Mouse (Mus musculus) midbrain, postnatal 0 days (tissue): Measurements from ENCODE around the gene Snap25. TPM values are rescaled to one million over a fixed set of nuclear protein-coding genes. Genes with fewer than 3 reads are reported as not detected.

ENCODE experiments used
- ATAC-seq: fragments of 200-750 bp; cut with Nextera tagmentation; 2 replicates; pipeline ENCODE4 v1.8.0; 2017; ENCODE audit warnings: moderate number of reproducible peaks, mild to moderate bottlenecking, moderate TSS enrichment, moderate library complexity; ENCODE audit not compliant: low FRiP score
- DNase-seq: peaks from one replicate; pipeline ENCODE4 v3.0.0-alpha.2; 2015; ENCODE audit warnings: low spot score
- H3K27ac ChIP-seq: fragments of 300-500 bp; sonication (generic); 2 replicates; pipeline ENCODE4 v1.5.1; 2014; ENCODE audit warnings: low read depth, mild to moderate bottlenecking, low read length, mixed read lengths
- H3K27me3 ChIP-seq: fragments of 300-500 bp; sonication (generic); 2 replicates; pipeline ENCODE4 v1.6.1; 2014; ENCODE audit warnings: low read length, control low read depth, mixed read lengths; ENCODE audit not compliant: insufficient read depth
- H3K36me3 ChIP-seq: fragments of 300-500 bp; sonication (generic); 2 replicates; pipeline ENCODE4 v1.6.1; 2014; ENCODE audit warnings: low read length, control low read depth, mixed read lengths; ENCODE audit not compliant: insufficient read depth
- H3K4me1 ChIP-seq: fragments of 300-500 bp; sonication (generic); 2 replicates; pipeline ENCODE4 v1.6.1; 2014; ENCODE audit warnings: mild to moderate bottlenecking, control low read depth, antibody characterized with exemption, low read length, mixed read lengths; ENCODE audit not compliant: insufficient read depth
- H3K4me2 ChIP-seq: fragments of 300-500 bp; sonication (generic); 2 replicates; pipeline ENCODE4 v1.6.1; 2014; ENCODE audit warnings: low read depth, mild to moderate bottlenecking, low read length, mixed read lengths; ENCODE audit not compliant: poor library complexity, severe bottlenecking
- H3K4me3 ChIP-seq: fragments of 300-500 bp; sonication (generic); 2 replicates; pipeline ENCODE4 v1.5.1; 2014; ENCODE audit warnings: low read depth, mild to moderate bottlenecking, low read length, moderate library complexity
- H3K9ac ChIP-seq: fragments of 300-500 bp; sonication (generic); replicated peaks from 2 replicates; pipeline ENCODE4 v1.6.1; 2014; ENCODE audit warnings: mild to moderate bottlenecking, low read length, moderate library complexity, mixed read lengths; ENCODE audit not compliant: poor library complexity, severe bottlenecking
- H3K9me3 ChIP-seq: fragments of 300-500 bp; sonication (generic); 2 replicates; pipeline ENCODE4 v1.6.1; 2016; ENCODE audit warnings: low read length, control low read depth
- CTCF ChIP-seq: IDR thresholded peaks from 2 replicates; pipeline ENCODE4 v1.5.1; 2016; ENCODE audit warnings: antibody characterized with exemption, mild to moderate bottlenecking
- WGBS: fragments of 180-500 bp; shearing (Covaris S2); extraction: QIAGEN DNeasy Blood & Tissue Kit; methylation state at CpG from one replicate; pipeline ENCODE4 v1.1.7; 2014; 5-methylcytosine and 5-hydroxymethylcytosine counted together
- polyA plus RNA-seq: library from polyadenylated mRNA; unstranded; fragments of >200 nt; fragmentation: Nextera tagmentation; extraction: Ambion mirVana; gene quantifications from 2 replicates; pipeline ENCODE4 v1.2.1, GENCODE M21; 2015
- total RNA-seq: library from RNA; depleted of rRNA; stranded (reverse); fragments of >200 nt; gene quantifications from 2 replicates; pipeline ENCODE4 v1.2.3, GENCODE M21; 2014

Gene Snap25
- total and polyA plus RNA-seq, 2 experiments from 2014 or later: 253 to 327 TPM

DNA sequence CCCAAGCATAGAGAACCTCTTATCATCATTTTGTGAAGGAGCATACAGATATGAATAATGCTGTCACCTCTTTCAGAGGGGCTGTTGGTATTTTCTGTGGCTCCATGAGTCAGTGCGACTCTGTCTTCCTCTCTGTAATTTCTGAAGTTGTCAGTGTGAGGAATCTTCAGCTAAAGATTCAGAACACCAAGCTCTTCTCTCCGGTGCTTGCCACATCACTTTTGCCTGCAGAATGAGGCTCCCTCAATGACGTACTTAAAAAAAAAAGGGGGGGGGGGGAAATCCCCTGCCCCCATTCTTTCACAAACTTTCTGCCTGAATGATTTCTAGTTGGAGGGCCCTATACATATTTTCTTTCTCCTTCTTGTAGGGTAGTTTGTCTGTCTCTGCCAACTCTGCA is 2.1 kb upstream of the Snap25 start:
- H3K27me3 ChIP-seq: no peaks in the 10 kb centered on the region
- no peaks in the 10 kb centered on the region for H3K36me3 ChIP-seq
- H3K4me2 ChIP-seq: peak overlapping the region; percentile 62; the same call in 1 of the 2 replicates
- no peaks in the 10 kb centered on the region for H3K9me3 ChIP-seq
- 30% methylated on average over 3 of the region's 3 CpGs for WGBS
- H3K4me3 ChIP-seq: no peak overlapping the region
- H3K9ac ChIP-seq: no peak overlapping the region
- no peaks in the 10 kb centered on the region for H3K4me1 ChIP-seq
- no peak for TF ChIP-seq CTCF
- ATAC-seq: no peak
- H3K27ac ChIP-seq: no peak overlapping the region
- no peak for DNase-seq

DNA sequence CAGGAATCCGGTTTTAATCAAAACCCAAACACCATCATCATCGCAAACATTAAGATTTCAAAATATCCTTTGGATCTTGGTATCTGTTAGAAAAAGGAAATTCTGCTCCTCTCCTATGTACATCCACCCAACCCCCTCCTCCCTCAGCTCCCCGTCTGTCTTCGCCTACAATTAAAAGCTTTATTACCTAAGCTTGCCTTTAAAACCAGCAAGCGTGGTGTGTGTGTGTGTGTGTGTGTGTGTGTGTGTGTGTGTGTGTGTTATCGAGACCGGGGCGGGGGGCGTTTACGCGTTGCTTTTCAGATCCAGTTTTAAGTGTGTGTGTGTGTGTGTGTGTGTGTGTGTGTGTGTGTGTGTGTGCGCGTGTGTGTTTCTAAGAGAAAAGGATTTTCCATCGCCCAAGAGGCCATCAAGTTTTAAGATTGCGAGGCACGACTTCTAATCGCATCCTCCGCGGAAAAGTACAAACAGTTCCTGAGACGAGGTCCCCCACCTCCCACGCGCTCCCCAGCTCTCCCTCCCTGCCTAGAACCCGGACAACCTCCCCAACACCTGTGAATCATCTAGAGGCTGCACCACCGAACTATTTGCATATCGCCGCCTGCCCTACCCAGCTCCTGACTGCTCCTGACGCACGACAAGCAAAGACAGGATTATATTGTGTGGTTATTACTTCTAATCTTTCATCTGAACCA is 1.4 kb upstream of the Snap25 start:
- Histone ChIP-seq H3K27ac (peak overlapping the region; percentile 79), H3K4me1 (no peaks in the 10 kb centered on the region), H3K9me3 (no peaks in the 10 kb centered on the region), H3K9ac (peak overlapping the region; percentile 46), H3K27me3 (no peaks in the 10 kb centered on the region), H3K36me3 (no peaks in the 10 kb centered on the region), H3K4me2 (peak overlapping the region; percentile 62), H3K4me3 (peak overlapping the region; percentile 79)
- peak; percentile 17 for ATAC-seq
- peak; percentile 33 for DNase-seq
- 5% methylated on average over 21 of the region's 28 CpGs for WGBS
- TF ChIP-seq CTCF: no peak

DNA sequence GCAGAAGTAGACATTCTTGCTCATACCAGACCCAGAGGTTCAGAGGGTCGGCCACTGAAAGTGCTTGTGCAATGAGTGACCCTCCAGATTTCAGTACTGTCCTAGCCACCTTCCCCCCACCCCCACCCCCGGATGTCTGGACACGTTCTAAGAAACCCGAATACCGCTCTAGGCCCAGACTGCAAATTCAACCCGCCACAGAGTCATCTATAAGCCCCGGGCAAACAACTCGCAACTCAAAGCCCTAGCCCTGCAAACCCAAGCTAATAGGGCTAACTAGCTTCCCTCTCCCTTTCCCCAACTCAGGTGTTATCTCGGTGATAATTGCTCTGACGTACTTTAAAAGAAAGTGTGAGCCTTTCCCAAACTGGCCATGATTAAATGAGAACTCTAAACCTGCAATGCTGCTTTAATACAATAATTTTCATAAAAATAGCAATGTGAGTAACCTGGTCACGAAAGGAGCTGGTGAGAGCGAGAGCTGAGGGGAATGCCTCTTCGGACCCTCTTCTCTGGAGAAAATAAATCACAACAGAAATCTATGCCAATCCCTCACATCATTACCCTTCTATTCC is 725 bp upstream of the Snap25 start:
- H3K27me3 ChIP-seq: no peaks in the 10 kb centered on the region
- peak; percentile 15 for DNase-seq
- H3K4me3 ChIP-seq: peak overlapping the region; percentile 79
- 2% methylated on average over 13 of the region's 13 CpGs for WGBS
- H3K4me2 ChIP-seq: peak overlapping the region; percentile 62
- peak overlapping the region; percentile 46 for H3K9ac ChIP-seq
- no peak for TF ChIP-seq CTCF
- peak; percentile 19 for ATAC-seq
- no peaks in the 10 kb centered on the region for H3K9me3 ChIP-seq
- H3K27ac ChIP-seq: peak overlapping the region; percentile 79
- no peaks in the 10 kb centered on the region for H3K4me1 ChIP-seq
- no peaks in the 10 kb centered on the region for H3K36me3 ChIP-seq

DNA sequence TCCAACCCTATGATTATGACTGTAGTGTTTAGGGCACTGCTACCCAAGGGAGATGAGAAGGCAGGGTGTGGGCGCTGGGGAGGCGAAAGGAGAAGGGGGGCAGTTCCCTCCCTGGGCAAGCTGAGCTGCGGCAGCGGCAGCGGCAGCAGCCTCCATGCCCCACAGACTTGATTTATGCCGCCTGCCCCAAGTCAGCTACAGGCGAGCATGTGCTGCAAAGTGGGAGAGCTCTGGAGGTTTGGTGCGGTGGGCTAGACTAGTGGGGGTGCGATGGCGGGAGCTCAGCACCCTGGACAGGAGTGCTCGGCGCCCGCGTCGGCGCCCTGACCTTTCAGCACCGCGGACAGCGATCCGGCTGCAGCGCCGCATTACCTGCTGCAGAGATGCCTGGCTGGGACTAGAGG is 757 bp downstream of the Snap25 start:
- H3K27me3 ChIP-seq: no peaks in the 10 kb centered on the region
- H3K4me1 ChIP-seq: no peaks in the 10 kb centered on the region
- DNase-seq (peak; percentile 69), ATAC-seq (peak; percentile 61)
- H3K36me3 ChIP-seq: no peaks in the 10 kb centered on the region
- H3K4me3 ChIP-seq: peak overlapping the region; percentile 79
- peak overlapping the region; percentile 78 for H3K9ac ChIP-seq
- peak overlapping the region; percentile 79 for H3K27ac ChIP-seq
- under 1% methylated on average over 22 of the region's 22 CpGs for WGBS
- TF ChIP-seq CTCF: no peak
- H3K9me3 ChIP-seq: no peaks in the 10 kb centered on the region
- H3K4me2 ChIP-seq: peak overlapping the region; percentile 62

DNA sequence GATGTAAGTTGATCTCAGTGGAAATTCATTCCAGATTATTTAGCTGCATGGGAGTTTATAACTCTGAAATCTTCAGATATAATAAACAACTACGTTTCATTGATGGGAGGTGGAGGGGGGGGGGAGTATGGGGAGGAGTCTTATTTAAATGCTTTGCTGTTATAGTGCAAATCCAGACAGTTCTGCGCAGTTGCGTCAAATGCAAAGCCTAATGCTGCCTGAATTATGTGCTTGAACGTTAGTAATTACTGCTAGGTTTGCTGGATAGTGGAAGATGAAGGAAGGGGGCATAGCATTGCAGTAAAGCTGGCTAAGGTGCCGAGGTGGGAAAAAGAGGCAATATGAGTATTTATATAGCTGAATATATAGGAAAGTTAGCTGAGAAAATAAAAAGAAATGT is 2.3 kb downstream of the Snap25 start:
- H3K36me3 ChIP-seq: no peaks in the 10 kb centered on the region
- 42% methylated on average over 5 of the region's 5 CpGs for WGBS
- ATAC-seq: no peak
- H3K9ac ChIP-seq: peak overlapping the region; percentile 42
- DNase-seq: peak; percentile 31
- H3K27ac ChIP-seq: no peak overlapping the region
- peak overlapping the region; percentile 79 for H3K4me3 ChIP-seq
- H3K4me2 ChIP-seq: peak overlapping the region; percentile 62
- no peaks in the 10 kb centered on the region for H3K4me1 ChIP-seq
- H3K27me3 ChIP-seq: no peaks in the 10 kb centered on the region
- H3K9me3 ChIP-seq: no peaks in the 10 kb centered on the region
- TF ChIP-seq CTCF: no peak

DNA sequence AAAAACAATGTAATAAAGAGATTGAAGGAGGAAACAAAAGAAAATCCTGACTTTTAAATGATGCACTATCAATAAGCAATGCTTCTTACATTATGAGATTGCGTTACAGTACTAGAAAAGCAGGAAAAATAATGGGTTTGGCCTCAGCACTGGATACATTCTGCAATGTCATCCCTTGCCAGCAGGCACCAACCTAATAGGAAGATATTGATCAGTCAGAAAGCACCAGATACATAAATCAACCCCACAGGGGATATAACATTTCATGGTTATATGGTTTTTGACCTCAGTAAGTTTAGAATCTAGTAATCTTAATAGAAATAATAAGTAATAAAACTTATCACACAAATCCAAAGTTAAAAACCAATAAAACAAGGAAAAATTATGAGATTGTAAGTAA is 3.1 kb downstream of the Snap25 start:
- no peak for TF ChIP-seq CTCF
- H3K27me3 ChIP-seq: no peaks in the 10 kb centered on the region
- H3K9me3 ChIP-seq: no peaks in the 10 kb centered on the region
- no peaks in the 10 kb centered on the region for H3K36me3 ChIP-seq
- H3K9ac ChIP-seq: no peak overlapping the region
- H3K4me2 ChIP-seq: peak overlapping the region; percentile 62; the same call in 1 of the 2 replicates
- 79% methylated on average over 1 of the region's 1 CpGs for WGBS
- H3K4me1 ChIP-seq: no peaks in the 10 kb centered on the region
- no peak for ATAC-seq
- H3K4me3 ChIP-seq: no peak overlapping the region; the same call in 1 of the 2 replicates
- DNase-seq: no peak
- no peak overlapping the region for H3K27ac ChIP-seq
